Mouse (Mus musculus) spleen, postnatal 14 days (tissue): ENCODE results near the gene Nck1.

Source experiments
- DNase-seq, 2 experiments: peaks; one replicate each; pipeline ENCODE4 v3.0.0; 2021 to 2022; ENCODE audit warnings: low spot score in 2 of 2

Gene Nck1

DNA sequence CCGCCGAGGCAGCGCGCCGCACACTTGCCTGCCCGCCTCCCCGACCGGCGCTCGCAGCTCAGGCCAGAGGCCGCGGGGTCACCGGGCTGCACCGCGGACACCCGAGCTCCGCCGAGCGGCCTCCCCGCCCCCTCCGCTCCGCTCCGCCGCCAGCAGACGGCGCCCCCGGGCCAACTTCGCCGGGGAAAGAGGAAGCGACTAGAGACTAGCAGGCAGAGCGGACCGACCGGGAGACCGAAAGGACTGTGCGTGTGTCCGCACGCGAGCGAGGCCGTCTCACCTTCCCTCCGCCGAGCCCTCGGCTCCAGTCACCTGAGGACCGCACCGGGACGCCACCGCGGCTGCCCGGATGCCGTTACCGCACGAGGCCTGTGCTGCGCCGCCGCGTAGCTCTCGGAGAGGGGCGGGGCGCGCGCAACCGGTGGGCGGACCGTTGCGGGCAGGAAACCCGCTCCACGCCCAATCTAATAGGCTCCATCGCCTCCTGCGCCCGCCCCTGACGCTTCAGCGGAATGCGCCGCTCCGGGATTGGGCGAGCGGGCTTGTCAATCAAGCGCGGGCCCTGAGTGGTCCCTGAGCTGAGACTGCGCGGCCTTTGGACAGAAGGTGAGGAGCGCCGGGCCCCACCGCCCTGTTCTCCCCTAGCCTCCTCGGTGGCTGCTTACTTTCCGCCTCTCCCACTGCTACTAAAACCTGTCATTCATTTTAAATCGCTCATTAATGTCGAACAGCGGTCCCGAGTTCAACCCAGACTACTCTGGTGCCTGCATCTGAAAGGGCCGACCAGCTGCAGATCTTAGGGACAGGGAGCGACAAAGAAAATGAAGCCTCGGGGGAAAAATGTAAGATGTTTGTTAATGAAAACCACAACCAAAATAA is at the start of gene Nck1:
Gene Nck1, minus strand, starts transcription at position 420 of the 879 bp plus-strand sequence.
- DNase-seq: peak; percentile 98 to 99

DNA sequence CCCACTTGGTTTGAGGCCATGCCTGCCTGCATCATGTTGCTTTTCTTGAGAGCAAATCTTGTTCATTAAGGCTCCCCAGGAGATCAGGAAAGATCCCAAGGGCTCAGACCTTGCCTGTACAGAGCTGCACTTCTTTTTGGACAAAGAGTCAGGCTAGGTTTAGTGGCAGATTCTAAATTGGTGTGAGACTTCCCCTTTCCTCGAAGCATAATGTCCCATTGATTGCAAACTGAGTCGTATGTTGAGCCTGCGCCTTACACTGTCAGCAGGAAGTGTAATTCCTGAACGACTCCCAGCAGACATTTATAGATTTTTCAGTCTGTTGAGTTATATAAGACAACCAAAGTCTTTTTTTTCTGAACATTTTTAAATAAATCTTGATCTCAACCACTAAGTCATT is 44.5 kb upstream of the Nck1 start:
- no peak for DNase-seq

DNA sequence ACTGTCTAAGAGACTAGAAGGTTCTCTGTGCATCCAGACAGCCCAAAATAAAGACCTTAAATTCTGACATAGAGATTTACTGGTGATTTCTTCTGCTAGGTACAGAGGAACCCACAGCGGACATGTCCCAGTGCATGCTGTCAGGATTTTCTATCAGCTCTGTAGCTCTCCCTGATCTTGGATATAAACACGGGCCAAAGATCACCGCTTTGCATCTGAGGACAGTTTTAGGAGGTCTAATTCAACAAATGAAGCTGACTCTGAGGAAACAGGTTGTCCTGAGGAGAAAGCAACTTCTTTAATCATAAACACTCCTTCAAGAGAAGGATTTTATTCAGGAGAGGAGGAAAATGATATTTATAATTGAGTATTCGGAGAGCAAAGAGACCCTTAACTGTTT is 38.1 kb upstream of the Nck1 start:
- DNase-seq: no peak

DNA sequence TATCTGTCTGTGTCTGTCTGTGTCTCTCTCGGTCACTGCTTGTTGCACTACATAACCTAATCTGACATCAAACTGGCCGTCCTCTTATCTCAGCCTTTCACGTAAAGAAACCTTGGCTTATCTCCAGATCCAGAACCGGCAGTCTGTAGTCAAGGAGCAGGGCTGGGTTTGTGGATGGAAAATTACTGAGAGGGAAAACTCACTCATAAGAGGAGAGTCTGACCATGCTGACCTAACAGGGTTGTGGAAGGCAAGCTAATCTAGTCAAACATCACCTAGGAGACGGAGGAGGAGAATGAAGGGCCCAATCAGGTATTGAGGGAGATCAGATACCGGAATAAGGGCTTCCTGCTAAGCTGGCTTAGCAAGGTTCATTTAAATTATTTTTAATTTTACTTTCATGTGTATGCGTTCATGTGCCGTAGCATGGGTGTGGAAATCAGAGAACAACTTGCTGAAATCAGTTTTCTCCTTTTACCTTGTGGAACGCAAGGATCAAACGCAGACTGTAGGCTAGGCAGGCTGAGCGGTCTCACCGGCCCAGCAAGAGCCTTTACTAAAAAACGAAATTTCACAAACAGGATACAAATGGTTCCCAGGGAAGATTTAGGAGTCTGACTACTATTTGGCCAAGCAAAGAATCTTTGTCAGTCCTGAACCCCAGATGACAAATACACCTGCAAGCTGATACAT is 37.1 kb upstream of the Nck1 start:
- no peak for DNase-seq

DNA sequence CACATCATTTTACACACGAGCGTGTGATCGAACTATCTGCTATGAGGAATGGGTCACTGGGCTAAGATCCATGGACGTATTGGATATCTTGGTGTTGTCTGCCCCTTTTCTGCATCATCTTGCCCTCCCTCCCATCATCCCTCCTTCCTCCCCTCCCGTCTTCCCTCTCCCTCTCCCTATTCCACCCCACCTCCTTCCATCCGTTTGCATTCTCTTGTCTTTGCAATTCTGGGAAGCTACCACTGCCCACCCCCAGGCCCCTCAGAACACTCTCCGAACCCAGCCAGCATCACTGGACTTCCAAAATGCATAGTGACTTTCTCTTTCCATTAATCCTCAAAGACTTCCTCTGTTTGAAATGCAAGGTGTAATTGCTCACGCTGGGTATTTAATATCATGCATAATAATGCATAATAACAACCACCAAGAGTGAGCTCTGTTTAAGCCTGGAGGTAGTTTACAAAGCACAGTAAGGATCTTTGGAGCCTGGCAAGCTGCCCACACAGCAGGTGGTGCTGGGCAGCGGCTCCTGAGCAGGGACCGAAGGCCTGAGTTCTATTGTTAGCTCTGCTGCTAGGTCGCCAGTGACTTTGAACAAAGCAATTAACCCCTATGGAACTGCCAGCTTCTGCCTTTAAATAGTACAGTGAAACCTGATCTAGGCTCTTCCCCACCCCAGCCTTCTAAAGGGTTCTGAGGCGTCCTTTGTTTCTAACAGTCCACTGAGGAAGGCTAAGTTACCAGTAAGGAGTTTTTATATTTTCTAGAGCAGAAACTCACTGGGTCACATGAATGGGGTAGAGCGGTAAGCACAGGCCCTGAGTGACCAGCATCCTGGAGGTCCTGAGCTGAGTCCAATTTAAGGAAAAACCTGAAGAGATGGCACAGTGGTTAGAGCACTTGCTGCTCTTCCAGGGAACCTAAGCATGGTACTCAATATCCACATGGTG is 35.9 kb upstream of the Nck1 start:
- DNase-seq: no peak

DNA sequence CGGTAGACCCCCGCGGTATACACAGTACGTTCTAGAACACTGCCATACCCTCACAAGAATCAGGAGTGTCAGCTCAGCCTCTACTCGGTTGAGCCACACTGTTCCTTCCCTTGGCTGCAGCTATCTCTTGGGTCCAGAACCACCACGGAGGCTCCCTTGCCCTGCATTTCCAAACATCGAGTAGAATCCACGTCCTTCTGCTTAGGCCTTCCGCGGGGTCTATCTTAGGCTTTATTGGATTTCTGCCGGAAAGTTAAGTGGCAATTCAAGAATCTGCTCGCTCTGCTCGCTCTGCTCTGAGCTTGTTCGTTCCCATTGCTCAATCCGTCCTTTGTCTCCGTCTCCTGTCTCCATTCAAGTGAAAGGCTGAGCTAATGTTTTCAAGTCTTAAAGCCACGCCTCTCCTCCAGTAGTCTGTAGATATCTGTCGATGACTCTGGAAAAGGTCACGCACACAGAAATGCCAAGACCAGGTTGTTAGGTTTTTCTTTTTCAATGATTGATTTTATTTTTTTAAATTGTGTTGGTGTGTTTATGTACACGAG is 34.3 kb upstream of the Nck1 start:
- DNase-seq: no peak

DNA sequence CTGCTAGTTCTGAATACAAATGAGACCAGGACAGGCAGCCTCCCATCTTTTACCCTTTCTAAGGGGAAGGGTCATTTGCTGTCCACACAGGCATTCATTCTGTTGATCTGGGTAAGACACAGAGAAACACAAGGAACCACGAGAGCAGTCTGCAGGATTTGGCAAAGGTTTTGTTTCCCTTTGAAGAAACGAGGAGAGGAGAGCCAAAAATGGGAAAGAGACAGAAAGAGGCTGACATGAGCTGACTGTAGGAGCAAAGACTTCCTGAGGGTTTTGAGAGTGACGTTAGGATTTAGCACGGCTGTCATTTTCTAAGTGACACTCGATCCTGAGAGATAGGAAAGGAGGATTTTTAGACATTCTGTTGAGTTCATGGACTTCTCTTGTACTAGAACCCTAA is 28.0 kb upstream of the Nck1 start:
- DNase-seq: no peak

DNA sequence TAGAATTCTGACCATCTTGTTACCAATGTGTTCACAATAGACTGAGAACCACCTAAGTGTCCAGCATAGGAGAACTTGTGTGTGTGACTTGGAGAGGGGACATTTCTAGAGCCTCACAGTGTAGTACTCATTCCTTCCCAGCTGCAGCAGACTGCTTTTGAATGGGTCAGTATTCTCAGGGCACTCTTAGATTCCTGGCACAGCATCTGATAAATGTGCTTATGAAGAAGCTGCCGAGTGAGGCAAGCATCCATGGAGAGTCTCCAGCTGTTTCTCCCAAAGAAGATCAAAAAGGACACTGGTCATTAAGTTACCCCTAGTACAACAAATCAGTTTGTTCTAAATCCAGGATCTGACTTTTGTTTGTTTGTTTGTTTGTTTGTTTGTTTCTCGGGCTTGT is 27.4 kb upstream of the Nck1 start:
- DNase-seq: no peak

DNA sequence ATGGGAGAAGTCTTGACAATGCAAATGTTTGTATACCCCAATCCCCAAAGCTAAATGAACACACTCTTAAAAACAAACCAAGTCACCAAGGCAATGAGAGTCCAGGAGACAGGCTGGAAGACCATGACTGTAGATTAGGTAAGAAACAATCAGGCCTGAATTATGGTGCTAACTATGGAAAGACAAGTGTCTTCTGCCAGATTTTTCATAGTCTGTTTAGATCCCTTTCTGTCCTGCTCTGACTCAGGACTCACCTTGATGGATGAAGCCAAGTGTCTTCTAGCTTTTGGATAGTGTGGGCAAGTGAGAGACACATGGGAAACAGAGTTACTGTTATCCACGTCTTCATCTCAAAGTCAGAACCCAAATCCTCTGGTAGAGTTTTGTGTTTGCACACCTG is 25.6 kb upstream of the Nck1 start:
- DNase-seq: no peak

DNA sequence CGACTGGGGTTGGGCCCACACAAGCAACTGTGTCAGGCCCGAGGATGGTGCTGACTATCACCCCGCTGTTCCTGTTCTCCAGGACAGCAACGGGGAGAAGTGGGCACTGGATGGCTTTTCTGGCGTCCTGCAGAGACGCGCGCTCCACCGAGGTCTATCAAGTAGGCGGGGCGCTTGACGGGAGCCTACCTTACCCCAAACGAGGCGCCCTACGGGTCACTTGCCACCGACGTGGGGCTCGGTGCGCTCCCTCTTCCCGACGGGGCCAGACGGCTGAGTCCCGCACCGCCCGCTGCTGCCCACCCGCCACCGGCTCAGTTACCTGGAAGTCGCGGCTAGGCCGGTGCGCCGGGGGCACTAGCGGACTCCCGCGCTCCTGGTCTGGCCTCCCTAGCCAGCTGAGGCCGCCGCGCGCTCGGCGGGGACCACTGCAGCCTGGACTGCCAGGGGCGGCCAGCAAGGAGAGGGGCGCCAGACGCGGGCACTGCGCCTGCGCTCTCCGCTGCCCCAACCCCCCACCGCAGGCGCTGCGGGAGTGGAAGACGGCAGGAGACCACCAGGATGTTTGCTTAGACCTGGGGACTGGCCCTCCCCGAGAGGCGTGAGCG is 24.8 kb upstream of the Nck1 start, which contains the start of gene Slc35g2:
Gene Slc35g2, minus strand, starts transcription at position 465 of the 608 bp plus-strand sequence.
- no peak for DNase-seq

DNA sequence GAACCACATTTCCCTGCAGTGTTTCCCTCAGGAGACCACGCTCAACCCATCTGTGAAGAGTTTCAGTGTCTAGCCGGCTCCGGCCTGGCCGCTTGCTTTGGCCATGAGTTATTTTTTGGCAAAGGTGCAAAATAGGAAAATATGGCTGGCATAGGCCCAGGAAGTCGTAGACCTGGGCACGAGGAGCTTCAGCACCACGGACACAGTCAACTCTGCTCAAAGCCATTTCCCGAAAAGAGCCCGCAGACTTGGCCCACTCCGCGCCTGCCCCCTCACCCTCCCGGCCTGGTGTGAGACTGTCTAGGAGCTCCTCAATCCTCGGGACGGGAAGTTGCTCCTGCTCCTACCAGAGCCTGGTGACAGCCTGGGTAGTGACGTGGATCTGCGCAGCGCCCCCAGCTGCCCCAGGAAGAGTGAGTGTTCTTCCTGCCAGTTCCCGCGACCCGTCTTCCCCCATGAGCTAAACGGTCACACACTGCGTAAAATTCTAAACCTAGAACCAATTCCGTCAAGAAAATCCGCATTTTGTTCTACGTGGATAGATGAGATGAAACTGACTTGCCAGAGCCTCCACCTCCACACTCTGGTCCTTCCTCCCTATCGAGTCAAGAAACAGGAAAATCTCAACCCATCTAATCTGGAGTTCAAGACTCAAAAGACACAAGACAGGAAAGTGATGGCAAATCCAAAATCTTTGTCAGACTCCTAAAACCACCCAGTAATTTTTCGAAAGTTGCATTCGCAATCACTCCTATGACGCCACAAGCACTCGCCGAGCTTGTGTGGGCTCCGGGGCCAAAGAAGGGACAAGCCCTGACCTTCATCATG is 24.1 kb upstream of the Nck1 start:
- no peak for DNase-seq

DNA sequence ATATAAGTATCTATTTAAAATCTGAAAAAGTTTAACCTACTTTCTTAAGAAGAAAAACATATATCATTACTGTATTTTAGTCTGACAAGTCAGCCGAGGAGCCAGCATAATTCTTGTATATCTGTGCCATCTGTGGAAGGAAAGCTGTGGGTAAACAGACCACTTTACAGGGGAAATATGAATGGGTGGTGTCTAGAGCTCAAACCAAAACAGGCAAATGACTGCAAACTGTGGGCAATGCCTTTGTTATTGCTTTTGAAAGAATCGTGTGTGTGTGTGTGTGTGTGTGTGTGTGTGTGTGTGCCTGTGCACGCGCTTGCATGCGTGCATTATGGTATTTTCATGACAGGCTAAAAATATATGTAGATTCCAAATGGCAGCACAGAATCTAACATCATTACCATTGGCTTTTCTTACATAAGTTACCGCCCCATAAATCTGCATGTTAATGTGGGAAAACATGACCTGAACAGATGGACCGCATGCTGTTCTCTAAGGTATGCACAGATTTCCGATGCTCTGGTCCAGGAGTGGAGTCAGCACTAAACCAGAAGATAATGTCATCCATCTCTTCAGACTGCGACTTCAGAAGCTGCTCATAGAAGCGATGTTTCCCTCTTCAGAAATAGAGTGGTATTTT is 14.4 kb upstream of the Nck1 start:
- DNase-seq: no peak

DNA sequence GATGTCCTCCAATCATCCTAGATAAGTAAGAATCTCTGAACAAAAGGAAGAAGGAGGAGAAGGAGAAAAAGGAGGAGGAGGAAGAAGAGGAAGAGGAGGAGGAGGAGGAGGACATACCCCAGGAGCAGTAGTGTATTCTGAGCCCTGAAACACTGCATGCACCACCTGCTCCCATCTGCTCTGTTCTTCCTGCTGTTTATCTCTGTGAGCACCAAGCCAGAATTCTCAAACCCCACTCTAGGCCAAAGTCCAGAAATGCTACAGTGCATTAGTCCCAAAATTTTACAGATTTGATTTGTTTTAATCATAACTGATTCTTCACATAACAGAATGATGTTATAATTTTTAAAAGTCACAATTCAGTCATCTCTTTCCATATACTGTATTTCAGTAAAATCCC is 13.1 kb upstream of the Nck1 start:
- DNase-seq: no peak

DNA sequence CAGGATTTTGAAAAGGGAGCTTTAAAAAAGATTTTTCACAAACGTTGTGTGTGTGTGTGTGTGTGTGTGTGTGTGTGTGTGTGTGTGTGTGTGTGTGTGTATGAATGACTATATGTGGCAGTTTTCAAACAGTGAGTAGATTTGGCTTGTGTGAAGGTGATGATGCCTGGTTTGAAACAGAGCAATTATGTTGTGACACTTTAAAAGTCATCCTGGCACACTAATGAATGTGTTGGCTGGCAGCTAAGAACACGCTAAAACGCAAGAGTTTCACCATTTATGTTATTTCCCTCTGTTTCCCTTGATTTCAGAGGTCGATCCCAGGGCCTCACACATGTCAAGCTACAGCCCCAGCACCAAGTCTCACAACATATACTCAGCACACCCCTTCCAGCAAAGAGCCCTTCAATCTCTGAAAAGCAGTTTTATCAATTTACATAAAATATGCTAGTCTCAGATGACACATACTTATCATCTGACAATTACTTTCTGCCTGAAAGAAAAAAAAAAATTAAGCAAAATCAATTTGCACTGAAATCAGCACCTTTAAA is 12.2 kb upstream of the Nck1 start:
- DNase-seq: no peak

DNA sequence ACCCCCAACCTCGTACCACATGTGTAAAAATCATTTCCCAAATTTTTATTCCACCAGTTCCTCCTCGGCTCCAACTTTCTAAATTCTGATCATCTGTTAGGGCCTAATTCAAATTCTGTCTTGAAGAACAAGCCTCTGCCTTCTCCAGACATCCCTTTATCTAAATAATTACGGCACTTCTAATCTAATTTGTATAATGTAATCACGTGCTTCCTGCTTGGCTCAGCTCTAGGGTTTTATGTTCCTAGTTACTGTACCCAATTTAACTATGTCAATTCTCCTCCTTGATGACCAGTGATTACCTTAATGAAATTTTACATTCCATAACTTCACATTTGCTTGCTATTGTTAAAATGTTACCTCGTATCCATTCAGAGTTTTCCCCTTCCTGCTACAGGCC is 9.8 kb upstream of the Nck1 start:
- no peak for DNase-seq

DNA sequence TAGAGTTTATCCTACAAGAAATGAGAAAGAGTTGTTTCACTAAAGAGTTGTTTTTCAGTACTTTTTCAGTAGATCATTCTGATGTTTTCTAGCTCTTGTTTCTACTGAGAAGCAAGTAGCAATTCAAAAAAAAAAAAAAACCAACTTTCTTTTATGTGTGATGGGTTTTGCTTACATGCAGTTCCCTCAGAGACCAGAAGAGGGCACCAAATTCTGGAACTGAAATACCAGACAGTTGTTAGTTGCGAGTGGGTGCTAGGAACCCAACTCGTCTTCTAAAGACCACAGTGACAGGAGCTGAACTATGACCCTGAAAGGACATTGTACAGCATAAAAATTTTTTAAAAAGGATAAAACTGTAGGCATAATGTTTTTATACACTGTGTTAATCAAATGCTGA is 2.4 kb upstream of the Nck1 start:
- peak in 1 of 2 experiments; percentile 16 for DNase-seq

DNA sequence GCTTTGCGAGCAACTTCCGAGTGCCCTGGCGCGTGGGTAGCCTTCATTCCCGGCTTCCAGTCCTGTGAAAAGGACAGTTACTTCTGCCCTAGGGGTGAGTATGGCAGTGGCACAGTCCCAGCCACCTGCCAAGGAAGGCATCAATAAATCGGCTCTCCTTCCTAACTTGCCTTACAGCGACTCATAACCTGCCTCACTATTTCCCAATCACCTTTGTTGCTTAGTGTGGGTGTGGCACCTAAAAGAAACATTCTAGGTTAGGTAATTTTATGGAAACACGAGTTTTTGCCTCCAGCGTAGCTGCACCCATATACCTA is 618 bp upstream of the Nck1 start:
- no peak for DNase-seq

DNA sequence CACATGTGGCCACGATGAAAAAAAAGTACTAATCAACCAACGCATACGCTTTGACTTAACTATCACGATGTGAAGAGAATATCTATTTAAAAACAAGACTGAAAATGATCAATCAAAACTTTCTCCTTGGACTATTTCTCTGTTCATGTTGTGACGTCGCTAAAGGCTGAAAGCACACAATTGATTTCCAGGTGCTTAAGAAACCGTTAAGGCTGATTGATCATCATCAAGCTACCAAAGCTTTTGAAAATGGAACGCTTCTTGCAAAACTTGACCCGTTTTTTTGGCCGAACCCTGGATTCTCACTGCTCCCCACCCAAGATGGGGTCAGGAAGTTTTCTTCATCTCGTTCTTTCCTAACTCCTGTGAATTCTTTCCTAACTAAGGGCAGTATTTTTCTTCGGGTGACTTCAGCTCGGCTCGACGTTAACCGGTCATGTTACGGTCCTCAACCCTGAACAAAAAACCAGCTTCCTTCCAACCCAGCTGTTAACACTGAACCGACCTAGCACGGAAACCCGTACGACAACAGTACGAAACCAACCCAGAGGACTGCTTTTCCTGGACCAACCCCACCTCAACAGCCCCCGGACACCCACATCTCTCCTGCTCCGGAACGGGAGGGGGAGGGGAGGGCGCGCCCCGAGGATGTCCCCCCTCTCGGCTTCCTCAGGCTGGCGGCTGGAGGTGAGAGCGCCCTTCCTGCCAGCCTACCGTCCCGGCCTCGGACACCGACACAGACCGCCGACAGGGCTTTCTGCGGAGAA is 803 bp downstream of the Nck1 start:
- no peak for DNase-seq
